Mouse (Mus musculus) midbrain, postnatal 0 days (tissue): ENCODE measurements at regions not wholly inside any gene's neighbourhood (a gene's known extent, or its start where the extent isn't known, plus 50 kb on each side); places are given as distances from the start of the nearest gene placed in this dataset.

Experiments
- ATAC-seq: fragments of 200-750 bp; cut with Nextera tagmentation; 2 replicates; pipeline ENCODE4 v1.8.0; 2017; ENCODE audit warnings: moderate number of reproducible peaks, mild to moderate bottlenecking, moderate TSS enrichment, moderate library complexity; ENCODE audit not compliant: low FRiP score
- DNase-seq: peaks from one replicate; pipeline ENCODE4 v3.0.0-alpha.2; 2015; ENCODE audit warnings: low spot score
- H3K27ac ChIP-seq: fragments of 300-500 bp; sonication (generic); 2 replicates; pipeline ENCODE4 v1.5.1; 2014; ENCODE audit warnings: low read depth, mild to moderate bottlenecking, low read length, mixed read lengths
- H3K27me3 ChIP-seq: fragments of 300-500 bp; sonication (generic); 2 replicates; pipeline ENCODE4 v1.6.1; 2014; ENCODE audit warnings: low read length, control low read depth, mixed read lengths; ENCODE audit not compliant: insufficient read depth
- H3K36me3 ChIP-seq: fragments of 300-500 bp; sonication (generic); 2 replicates; pipeline ENCODE4 v1.6.1; 2014; ENCODE audit warnings: low read length, control low read depth, mixed read lengths; ENCODE audit not compliant: insufficient read depth
- H3K4me1 ChIP-seq: fragments of 300-500 bp; sonication (generic); 2 replicates; pipeline ENCODE4 v1.6.1; 2014; ENCODE audit warnings: mild to moderate bottlenecking, control low read depth, antibody characterized with exemption, low read length, mixed read lengths; ENCODE audit not compliant: insufficient read depth
- H3K4me2 ChIP-seq: fragments of 300-500 bp; sonication (generic); 2 replicates; pipeline ENCODE4 v1.6.1; 2014; ENCODE audit warnings: low read depth, mild to moderate bottlenecking, low read length, mixed read lengths; ENCODE audit not compliant: poor library complexity, severe bottlenecking
- H3K4me3 ChIP-seq: fragments of 300-500 bp; sonication (generic); 2 replicates; pipeline ENCODE4 v1.5.1; 2014; ENCODE audit warnings: low read depth, mild to moderate bottlenecking, low read length, moderate library complexity
- H3K9ac ChIP-seq: fragments of 300-500 bp; sonication (generic); replicated peaks from 2 replicates; pipeline ENCODE4 v1.6.1; 2014; ENCODE audit warnings: mild to moderate bottlenecking, low read length, moderate library complexity, mixed read lengths; ENCODE audit not compliant: poor library complexity, severe bottlenecking
- H3K9me3 ChIP-seq: fragments of 300-500 bp; sonication (generic); 2 replicates; pipeline ENCODE4 v1.6.1; 2016; ENCODE audit warnings: low read length, control low read depth
- CTCF ChIP-seq: IDR thresholded peaks from 2 replicates; pipeline ENCODE4 v1.5.1; 2016; ENCODE audit warnings: antibody characterized with exemption, mild to moderate bottlenecking
- WGBS: fragments of 180-500 bp; shearing (Covaris S2); extraction: QIAGEN DNeasy Blood & Tissue Kit; methylation state at CpG from one replicate; pipeline ENCODE4 v1.1.7; 2014; 5-methylcytosine and 5-hydroxymethylcytosine counted together

DNA sequence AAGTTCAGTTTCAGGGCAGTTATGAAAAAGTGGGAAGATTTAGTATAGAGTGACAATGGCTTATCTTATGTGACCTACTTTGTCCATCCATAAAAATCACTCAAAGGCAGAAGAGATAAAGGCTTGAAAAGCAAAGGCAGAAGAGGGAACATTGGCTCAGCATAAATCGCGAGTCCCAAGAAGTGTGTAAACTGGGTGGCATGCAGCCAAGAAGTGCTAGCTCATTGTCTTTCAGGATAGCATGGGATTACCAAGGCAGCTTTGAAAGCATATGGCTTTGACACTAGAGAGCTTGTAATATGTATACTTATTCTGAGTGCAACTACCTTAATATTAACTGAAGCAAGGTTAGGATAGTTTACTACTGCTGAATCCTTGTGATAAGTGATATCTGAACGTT is 750.5 kb downstream of the Flrt2 start:
- Histone ChIP-seq H3K9me3 (no peaks in the 10 kb centered on the region), H3K27ac (no peak overlapping the region), H3K4me3 (no peak overlapping the region), H3K27me3 (no peaks in the 10 kb centered on the region), H3K36me3 (no peaks in the 10 kb centered on the region), H3K4me2 (no peak overlapping the region), H3K4me1 (no peaks in the 10 kb centered on the region), H3K9ac (no peak overlapping the region)
- TF ChIP-seq CTCF = no peak
- no peak for DNase-seq
- no peak for ATAC-seq
- WGBS = 77% methylated on average over 3 of the region's 3 CpGs

DNA sequence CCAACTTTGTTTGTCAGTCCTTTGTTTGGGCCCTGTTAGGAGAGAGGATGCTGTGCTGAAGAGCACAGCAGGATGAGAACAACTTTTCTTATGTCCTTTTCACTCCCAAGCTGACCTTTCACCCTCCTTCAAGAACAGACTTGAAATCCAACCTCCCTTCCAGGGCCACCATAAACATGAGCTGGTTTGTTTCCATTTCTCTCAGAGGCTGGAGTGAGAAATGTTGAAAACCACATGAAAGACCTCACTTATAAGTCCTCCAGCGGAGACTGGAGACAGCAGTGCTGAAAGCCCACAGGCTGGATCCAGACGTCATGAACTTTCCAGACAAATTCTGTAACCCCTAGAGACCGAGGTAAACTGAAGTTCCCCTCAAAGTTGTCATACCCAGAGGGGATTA is 761.3 kb downstream of the Flrt2 start:
- 24% methylated on average over 3 of the region's 3 CpGs for WGBS
- H3K9ac ChIP-seq = no peak overlapping the region
- H3K4me1 ChIP-seq = no peaks in the 10 kb centered on the region
- no peaks in the 10 kb centered on the region for H3K27me3 ChIP-seq
- DNase-seq (no peak), ATAC-seq (no peak)
- H3K9me3 ChIP-seq = no peaks in the 10 kb centered on the region
- H3K36me3 ChIP-seq = no peaks in the 10 kb centered on the region
- no peak for TF ChIP-seq CTCF
- H3K4me2 ChIP-seq = no peak overlapping the region
- no peak overlapping the region for H3K4me3 ChIP-seq
- H3K27ac ChIP-seq = no peak overlapping the region

DNA sequence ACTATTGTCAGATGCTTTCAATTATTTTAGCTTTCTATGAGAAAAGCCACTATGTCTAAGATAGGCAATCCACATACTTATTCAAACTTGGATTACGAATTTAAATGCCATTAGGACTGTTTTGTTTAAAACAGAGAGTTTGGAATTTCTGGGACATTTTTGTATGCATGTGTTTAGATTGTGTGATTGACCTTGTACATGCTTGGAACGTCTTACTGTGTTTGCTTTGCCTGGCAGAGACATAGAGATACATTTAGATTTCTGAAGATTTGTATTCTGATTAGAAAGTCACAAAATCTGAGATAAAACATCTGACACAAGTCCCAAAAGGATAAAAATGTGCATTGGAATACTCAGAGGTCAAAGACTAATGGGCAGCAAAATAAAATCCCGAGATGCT is 784.3 kb downstream of the Flrt2 start:
- no peak for TF ChIP-seq CTCF
- DNase-seq (no peak), ATAC-seq (no peak)
- H3K27me3 ChIP-seq = no peaks in the 10 kb centered on the region
- 66% methylated on average over 3 of the region's 3 CpGs for WGBS
- no peaks in the 10 kb centered on the region for H3K36me3 ChIP-seq
- no peak overlapping the region for H3K27ac ChIP-seq
- no peak overlapping the region for H3K4me3 ChIP-seq
- H3K9me3 ChIP-seq = no peaks in the 10 kb centered on the region
- H3K4me2 ChIP-seq = no peak overlapping the region
- no peak overlapping the region for H3K9ac ChIP-seq
- no peaks in the 10 kb centered on the region for H3K4me1 ChIP-seq

DNA sequence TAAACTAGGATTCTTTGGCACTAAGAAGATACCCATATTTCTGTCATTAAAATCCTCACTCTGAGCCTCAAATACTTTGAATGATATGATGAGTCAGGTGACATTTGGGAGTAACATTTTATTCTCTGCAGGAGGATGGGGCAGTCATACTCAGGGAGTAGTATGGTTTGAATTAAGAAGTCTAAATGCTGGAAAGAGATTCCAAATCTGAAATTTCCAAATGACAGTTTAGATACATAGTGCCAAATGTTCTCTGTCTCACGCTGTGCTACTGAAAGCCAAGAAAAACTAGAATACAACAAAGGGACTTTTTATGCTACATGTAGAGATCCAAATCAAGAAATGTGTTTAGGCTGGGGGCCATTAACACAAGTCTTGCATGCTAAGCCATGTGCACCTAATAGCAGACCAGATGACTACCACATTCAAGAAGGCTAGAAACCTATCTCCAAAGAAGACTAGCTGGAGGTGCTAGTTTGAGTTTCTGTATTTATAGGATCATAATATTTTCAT is 796.5 kb downstream of the Flrt2 start:
- ATAC-seq (no peak), DNase-seq (peak; percentile 8)
- Histone ChIP-seq H3K27ac (no peak overlapping the region), H3K4me3 (no peak overlapping the region), H3K27me3 (no peaks in the 10 kb centered on the region), H3K4me2 (no peak overlapping the region), H3K36me3 (no peaks in the 10 kb centered on the region), H3K9ac (no peak overlapping the region), H3K9me3 (no peaks in the 10 kb centered on the region), H3K4me1 (no peaks in the 10 kb centered on the region)
- no peak for TF ChIP-seq CTCF
- 81% methylated on average over 1 of the region's 1 CpGs for WGBS

DNA sequence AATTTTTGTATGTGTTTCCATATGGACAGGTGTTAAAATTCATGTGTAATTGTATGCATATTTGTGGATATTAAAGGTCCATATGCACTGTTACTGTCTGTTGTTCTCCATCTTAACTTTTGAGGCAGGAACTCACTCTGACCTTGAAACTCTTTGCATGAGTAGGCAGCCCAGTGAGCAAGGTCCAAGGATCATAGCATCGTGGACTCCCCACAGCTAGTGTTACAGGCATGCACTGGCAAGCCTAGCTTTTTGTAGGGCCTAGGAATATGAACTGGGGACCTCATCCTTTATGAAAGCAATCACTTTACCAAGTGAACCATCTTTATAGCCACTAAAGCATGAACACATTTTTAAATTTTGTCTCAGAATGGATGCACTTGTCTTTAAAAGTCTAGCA is 817.6 kb downstream of the Flrt2 start:
- Histone ChIP-seq H3K36me3 (no peaks in the 10 kb centered on the region), H3K27ac (no peak overlapping the region), H3K4me3 (no peak overlapping the region), H3K9ac (no peak overlapping the region), H3K4me2 (no peak overlapping the region), H3K9me3 (no peaks in the 10 kb centered on the region), H3K4me1 (no peaks in the 10 kb centered on the region), H3K27me3 (no peaks in the 10 kb centered on the region)
- DNase-seq (no peak), ATAC-seq (no peak)
- TF ChIP-seq CTCF = no peak
- 77% methylated on average over 1 of the region's 1 CpGs for WGBS

DNA sequence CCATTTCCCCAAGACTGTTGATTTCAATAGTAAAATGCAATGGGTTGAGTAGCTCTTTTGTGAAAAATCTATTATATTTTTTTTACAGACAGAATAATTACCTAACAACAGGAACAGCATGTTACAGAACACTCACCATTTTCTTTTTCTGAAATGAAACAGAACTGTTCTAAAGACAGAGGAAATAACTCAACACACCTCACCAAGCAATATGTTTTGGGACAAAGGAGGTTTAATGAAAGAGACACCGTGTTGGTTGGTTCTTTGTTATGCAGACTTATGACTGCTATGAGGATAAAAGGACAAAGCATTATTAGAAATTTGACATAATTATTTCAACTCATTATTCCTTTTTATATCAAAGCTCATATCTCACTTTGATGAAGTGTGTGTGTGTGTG is 866.8 kb downstream of the Flrt2 start:
- DNase-seq (no peak), ATAC-seq (no peak)
- no peak for TF ChIP-seq CTCF
- Histone ChIP-seq H3K27ac (no peak overlapping the region), H3K4me2 (no peak overlapping the region), H3K36me3 (no peaks in the 10 kb centered on the region), H3K27me3 (no peaks in the 10 kb centered on the region), H3K4me3 (no peak overlapping the region), H3K9me3 (no peaks in the 10 kb centered on the region), H3K4me1 (no peaks in the 10 kb centered on the region), H3K9ac (no peak overlapping the region)
- whole genome bisulfite sequencing = 71% methylated on average over 1 of the region's 1 CpGs

DNA sequence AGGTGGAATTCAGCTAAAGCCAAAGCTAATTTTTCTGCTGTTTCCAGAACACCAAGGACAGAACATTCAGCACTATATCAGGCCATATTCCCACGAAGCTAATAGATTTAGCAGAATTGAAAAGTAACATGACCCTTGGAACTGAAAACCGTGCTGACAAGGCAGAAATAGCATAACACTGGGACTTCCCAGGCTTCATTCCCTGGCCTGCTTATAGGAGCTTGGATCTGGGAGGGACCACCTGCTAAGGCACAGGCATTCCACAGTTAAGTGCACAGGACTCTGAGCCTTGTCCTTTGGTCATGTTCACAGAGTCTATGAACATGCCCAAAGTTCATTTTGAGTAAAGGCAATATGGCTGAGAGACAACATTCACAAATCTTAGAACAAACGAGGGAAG is 902.8 kb downstream of the Flrt2 start:
- DNase-seq (no peak), ATAC-seq (no peak)
- WGBS = 53% methylated on average over 3 of the region's 3 CpGs
- Histone ChIP-seq H3K27me3 (no peaks in the 10 kb centered on the region), H3K4me2 (no peak overlapping the region), H3K4me1 (no peaks in the 10 kb centered on the region), H3K9me3 (no peaks in the 10 kb centered on the region), H3K36me3 (no peaks in the 10 kb centered on the region), H3K27ac (no peak overlapping the region), H3K9ac (no peak overlapping the region), H3K4me3 (no peak overlapping the region)
- no peak for TF ChIP-seq CTCF
